Mouse (Mus musculus): Measurements from ENCODE around the gene Ncs1. TPM values are rescaled to one million over a fixed set of nuclear protein-coding genes. Genes with fewer than 3 reads are reported as not detected.

Gene Ncs1
- polyA plus RNA-seq (2012; rRNA removed): 20.5 and 27.3 TPM in 2 replicates
- 45.1 and 46.2 TPM in 2 replicates for polyA plus RNA-seq (2014; fragmentation: Nextera tagmentation; extraction: Ambion mirVana)

DNA sequence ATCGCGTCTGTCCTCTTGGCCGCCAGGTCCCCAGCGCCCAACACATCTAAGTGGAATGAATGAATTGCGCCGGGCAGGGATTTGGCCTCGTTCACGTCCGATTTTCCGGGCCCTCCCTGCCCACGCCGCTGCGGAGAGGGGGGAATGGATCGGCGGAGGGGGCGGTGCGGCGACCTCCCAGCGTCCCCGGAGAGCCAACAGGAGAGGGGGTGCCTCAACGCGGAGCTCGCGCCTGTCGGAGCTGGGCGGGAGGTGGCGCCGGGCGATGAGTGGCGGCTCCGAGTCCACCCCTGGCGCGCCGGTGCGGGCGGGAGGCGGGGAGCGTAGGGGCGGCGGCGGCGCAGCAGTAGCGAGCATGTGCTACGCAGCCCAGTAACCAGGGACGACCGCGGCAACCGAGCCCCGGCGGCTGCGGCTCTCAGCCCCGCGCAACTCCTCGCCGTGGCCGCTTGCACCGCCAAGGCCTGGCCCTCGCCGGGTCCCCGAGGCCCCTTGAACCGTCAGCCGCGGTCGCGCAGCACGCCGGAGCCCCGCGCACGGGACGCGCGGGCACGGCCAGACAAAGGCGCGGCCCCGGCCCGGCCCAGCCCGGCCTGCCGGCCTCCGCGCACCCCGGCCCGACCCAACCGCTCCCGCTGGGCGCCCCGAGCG, at the start of gene Ncs1:
Ncs1 (plus strand) TSS at position 333 of the 651 bp plus-strand sequence.
- peak within 1 kb of the TSS; percentile 90 for H3K9ac ChIP-seq (ENCODE audit: low read depth, low read length, severe bottlenecking)
- H3K4me1 ChIP-seq (ENCODE audit: control insufficient read depth, insufficient read depth, low read length): peaks cover 19% of the 10 kb centered on the region
- H3K9me3 ChIP-seq (ENCODE audit: control insufficient read depth, low read length): no peaks in the 10 kb centered on the region
- H3K27ac ChIP-seq (replicated peaks; ENCODE audit: low read depth, low read length): peak within 1 kb of the TSS; percentile 65
- DNase-seq (ENCODE audit: low spot score) (peak; percentile 65), ATAC-seq (ENCODE audit: low FRiP score, low read depth) (peak; percentile 88)
- H3K36me3 ChIP-seq (ENCODE audit: control insufficient read depth, insufficient read depth, low read length): no peaks in the 10 kb centered on the region; the same call in 1 of the 2 replicates
- peak within 1 kb of the TSS; percentile 91 for H3K4me2 ChIP-seq (replicated peaks; ENCODE audit: low read depth, low read length, severe bottlenecking)
- 0 out of 2 replicates have a peak, but pooled peaks have one; percentile 31 for TF ChIP-seq POLR2A (IDR thresholded peaks at IDR 0.05; ENCODE audit: borderline replicate concordance, extremely low read depth, insufficient read depth, insufficient read length)
- WGBS: 0% methylated on average over 54 of the region's 89 CpGs
- H3K27me3 ChIP-seq (ENCODE audit: control insufficient read depth, insufficient read depth, low read length): no peaks in the 10 kb centered on the region
- peak within 1 kb of the TSS; percentile 89 for H3K4me3 ChIP-seq (replicated peaks; ENCODE audit: low read length)

DNA sequence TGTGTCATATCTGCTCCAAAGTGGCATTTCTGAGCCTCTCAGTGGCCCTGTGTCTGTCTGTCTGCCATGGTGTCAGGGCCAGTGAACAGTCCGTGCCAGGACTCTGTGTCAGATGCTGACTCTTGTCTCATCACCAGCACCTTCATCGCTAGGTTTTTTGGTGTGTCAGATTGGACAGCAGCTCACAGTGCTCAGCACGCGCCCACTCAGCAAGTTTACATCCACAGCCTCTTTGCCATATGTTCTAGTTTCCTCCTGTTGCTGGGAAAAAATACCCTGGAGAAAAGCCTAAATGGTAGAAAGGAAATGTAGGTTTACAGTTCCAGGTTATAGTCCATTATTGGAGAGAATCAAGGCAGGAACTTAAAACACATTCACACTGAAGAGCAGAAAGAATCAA, 47.0 kb upstream of the Ncs1 start:
- TF ChIP-seq POLR2A (IDR thresholded peaks at IDR 0.05; ENCODE audit: borderline replicate concordance, extremely low read depth, insufficient read depth, insufficient read length): no peak
- ATAC-seq (ENCODE audit: low FRiP score, low read depth): no peak
- no peaks in the 10 kb centered on the region for H3K9me3 ChIP-seq (ENCODE audit: control insufficient read depth, low read length)
- no peak overlapping the region for H3K27ac ChIP-seq (replicated peaks; ENCODE audit: low read depth, low read length)
- no peak overlapping the region for H3K4me3 ChIP-seq (replicated peaks; ENCODE audit: low read length)
- DNase-seq (ENCODE audit: low spot score): no peak
- H3K4me1 ChIP-seq (ENCODE audit: control insufficient read depth, insufficient read depth, low read length): no peaks in the 10 kb centered on the region
- 91% methylated on average over 4 of the region's 4 CpGs for WGBS
- peaks cover 43% of the 10 kb centered on the region for H3K36me3 ChIP-seq (ENCODE audit: control insufficient read depth, insufficient read depth, low read length)
- no peaks in the 10 kb centered on the region for H3K27me3 ChIP-seq (ENCODE audit: control insufficient read depth, insufficient read depth, low read length)
- H3K9ac ChIP-seq (ENCODE audit: low read depth, low read length, severe bottlenecking): no peak overlapping the region
- no peak overlapping the region for H3K4me2 ChIP-seq (replicated peaks; ENCODE audit: low read depth, low read length, severe bottlenecking)

DNA sequence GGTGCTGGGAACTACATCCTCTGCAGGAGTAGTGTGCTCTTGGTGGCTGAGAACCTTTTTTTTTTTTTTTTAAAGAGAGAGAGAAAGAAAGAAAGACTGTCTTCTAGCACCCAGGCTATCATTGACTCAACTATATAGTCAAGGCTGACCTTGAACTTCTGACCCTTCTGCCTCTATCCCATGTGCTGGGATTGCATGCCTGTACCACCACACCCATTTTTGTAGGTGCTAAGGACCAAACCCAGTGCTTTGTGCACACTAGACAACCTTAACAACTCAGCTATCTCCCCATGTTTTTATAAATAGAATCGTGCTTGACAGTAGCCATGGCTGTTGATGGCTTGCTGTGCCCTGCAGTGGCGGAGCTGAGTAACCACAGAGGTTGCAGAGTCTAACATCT, 45.6 kb upstream of the Ncs1 start:
- DNase-seq (ENCODE audit: low spot score) (no peak), ATAC-seq (ENCODE audit: low FRiP score, low read depth) (no peak)
- no peak for TF ChIP-seq POLR2A (IDR thresholded peaks at IDR 0.05; ENCODE audit: borderline replicate concordance, extremely low read depth, insufficient read depth, insufficient read length)
- no peak overlapping the region for H3K27ac ChIP-seq (replicated peaks; ENCODE audit: low read depth, low read length)
- H3K4me2 ChIP-seq (replicated peaks; ENCODE audit: low read depth, low read length, severe bottlenecking): no peak overlapping the region
- H3K9ac ChIP-seq (ENCODE audit: low read depth, low read length, severe bottlenecking): no peak overlapping the region
- no peaks in the 10 kb centered on the region for H3K9me3 ChIP-seq (ENCODE audit: control insufficient read depth, low read length)
- no peak overlapping the region for H3K4me3 ChIP-seq (replicated peaks; ENCODE audit: low read length)
- 93% methylated on average over 2 of the region's 2 CpGs for WGBS
- no peaks in the 10 kb centered on the region for H3K4me1 ChIP-seq (ENCODE audit: control insufficient read depth, insufficient read depth, low read length)
- no peaks in the 10 kb centered on the region for H3K27me3 ChIP-seq (ENCODE audit: control insufficient read depth, insufficient read depth, low read length)
- peaks cover 37% of the 10 kb centered on the region for H3K36me3 ChIP-seq (ENCODE audit: control insufficient read depth, insufficient read depth, low read length)

DNA sequence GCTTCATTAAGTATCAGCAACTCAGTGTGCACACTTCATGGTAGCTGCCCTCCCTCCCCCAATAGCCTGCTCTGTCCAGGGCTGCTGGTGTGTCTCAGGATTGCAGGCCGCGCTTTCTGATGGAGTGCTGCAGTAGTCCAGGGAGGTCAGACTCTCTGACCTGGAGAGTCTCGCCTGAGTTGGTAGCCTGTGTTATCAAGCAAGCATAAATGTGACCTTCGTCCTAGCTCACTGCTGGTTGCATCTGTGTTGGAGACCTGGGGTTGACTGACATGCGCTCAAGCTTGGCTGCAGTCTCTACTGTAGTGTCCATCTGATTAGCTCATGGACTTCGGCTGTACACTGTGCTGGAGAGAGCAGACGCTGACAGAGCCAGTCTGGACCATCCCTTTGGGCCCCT, 43.8 kb upstream of the Ncs1 start:
- ATAC-seq (ENCODE audit: low FRiP score, low read depth) (no peak), DNase-seq (ENCODE audit: low spot score) (no peak)
- Histone ChIP-seq H3K9ac (ENCODE audit: low read depth, low read length, severe bottlenecking) (no peak overlapping the region), H3K4me2 (replicated peaks; ENCODE audit: low read depth, low read length, severe bottlenecking) (no peak overlapping the region), H3K9me3 (ENCODE audit: control insufficient read depth, low read length) (no peaks in the 10 kb centered on the region), H3K27ac (replicated peaks; ENCODE audit: low read depth, low read length) (no peak overlapping the region), H3K4me3 (replicated peaks; ENCODE audit: low read length) (no peak overlapping the region), H3K27me3 (ENCODE audit: control insufficient read depth, insufficient read depth, low read length) (no peaks in the 10 kb centered on the region), H3K4me1 (ENCODE audit: control insufficient read depth, insufficient read depth, low read length) (no peaks in the 10 kb centered on the region), H3K36me3 (ENCODE audit: control insufficient read depth, insufficient read depth, low read length) (peaks cover 31% of the 10 kb centered on the region)
- TF ChIP-seq POLR2A (IDR thresholded peaks at IDR 0.05; ENCODE audit: borderline replicate concordance, extremely low read depth, insufficient read depth, insufficient read length): no peak
- 73% methylated on average over 7 of the region's 7 CpGs for WGBS

DNA sequence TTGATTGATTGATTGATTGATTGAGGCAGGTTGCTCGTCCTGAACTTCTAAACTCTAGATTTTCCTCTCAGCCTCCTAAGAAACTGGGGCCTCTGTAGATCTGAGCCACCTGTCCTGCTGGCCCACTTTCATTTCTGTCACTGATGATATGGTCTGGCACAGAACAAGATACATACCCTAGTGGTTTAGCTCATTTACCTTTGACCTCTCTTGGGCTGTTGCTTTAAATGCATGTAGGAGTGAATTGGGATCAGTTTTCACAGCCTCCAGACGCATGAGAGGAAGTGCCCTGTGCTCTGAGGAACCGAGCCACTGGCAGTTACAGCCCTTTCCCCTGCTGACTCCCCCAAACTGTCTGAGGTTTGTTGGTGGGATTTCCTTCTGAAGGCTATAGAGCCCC, 43.3 kb upstream of the Ncs1 start:
- H3K4me1 ChIP-seq (ENCODE audit: control insufficient read depth, insufficient read depth, low read length): no peaks in the 10 kb centered on the region
- H3K36me3 ChIP-seq (ENCODE audit: control insufficient read depth, insufficient read depth, low read length): peaks cover 30% of the 10 kb centered on the region
- ATAC-seq (ENCODE audit: low FRiP score, low read depth): no peak
- no peaks in the 10 kb centered on the region for H3K9me3 ChIP-seq (ENCODE audit: control insufficient read depth, low read length)
- H3K9ac ChIP-seq (ENCODE audit: low read depth, low read length, severe bottlenecking): no peak overlapping the region
- WGBS: 20% methylated on average over 3 of the region's 3 CpGs
- no peak for TF ChIP-seq POLR2A (IDR thresholded peaks at IDR 0.05; ENCODE audit: borderline replicate concordance, extremely low read depth, insufficient read depth, insufficient read length)
- H3K4me3 ChIP-seq (replicated peaks; ENCODE audit: low read length): no peak overlapping the region
- H3K4me2 ChIP-seq (replicated peaks; ENCODE audit: low read depth, low read length, severe bottlenecking): no peak overlapping the region
- no peak overlapping the region for H3K27ac ChIP-seq (replicated peaks; ENCODE audit: low read depth, low read length)
- DNase-seq (ENCODE audit: low spot score): no peak
- H3K27me3 ChIP-seq (ENCODE audit: control insufficient read depth, insufficient read depth, low read length): no peaks in the 10 kb centered on the region

All from limb, embryonic 14.5 days (tissue).